Mouse (Mus musculus) liver, embryonic 12.5 days (tissue): ENCODE measurements around the gene Shpk. TPM values are rescaled to one million over a fixed set of nuclear protein-coding genes. Genes with fewer than 3 reads are reported as not detected.

Experiments used
- polyA plus RNA-seq: library from polyadenylated mRNA; unstranded; fragments of >200 nt; fragmentation: Nextera tagmentation; extraction: Ambion mirVana; gene quantifications from 2 replicates; pipeline ENCODE4 v1.2.1, GENCODE M21; 2016

Shpk gene
- polyA plus RNA-seq, 1 experiment from 2014 or later, result 2.1 TPM

Other genes starting within 250 kb of the Shpk start
- gene Atp2a3, start 238.3 kb upstream of the Shpk start, polyA plus RNA-seq, result 17.5 and 18.9 TPM in 2 replicates
- 12.7 and 15.0 TPM in 2 replicates for gene P2rx1, start 200.4 kb upstream of the Shpk start, polyA plus RNA-seq
- gene Camkk1, start 180.5 kb upstream of the Shpk start, polyA plus RNA-seq, result 1.8 and 1.9 TPM in 2 replicates
- 7.5 and 7.9 TPM in 2 replicates for gene Ncbp3, start 151.7 kb upstream of the Shpk start, polyA plus RNA-seq
- 0.14 and 0.19 TPM in 2 replicates for gene Itgae, start 108.9 kb upstream of the Shpk start, polyA plus RNA-seq
- 18.4 and 18.5 TPM in 2 replicates for gene Haspin, start 61.2 kb upstream of the Shpk start, polyA plus RNA-seq
- gene P2rx5, start 39.0 kb upstream of the Shpk start, polyA plus RNA-seq, result 0.32 and 0.54 TPM in 2 replicates
- gene Emc6, start 22.4 kb upstream of the Shpk start, polyA plus RNA-seq, result 108 and 110 TPM in 2 replicates
- 44.2 and 44.5 TPM in 2 replicates for gene Tax1bp3, start 22.4 kb upstream of the Shpk start, polyA plus RNA-seq
- gene Ctns, start 418 bp upstream of the Shpk start, polyA plus RNA-seq, result 7.5 and 8.2 TPM in 2 replicates
- gene Trpv1, start 34.8 kb downstream of the Shpk start, polyA plus RNA-seq, result not detected in 2 replicates
- gene Trpv3, start 67.9 kb downstream of the Shpk start, polyA plus RNA-seq, result not detected in 2 replicates
- 1.1 and 1.2 TPM in 2 replicates for gene Aspa, start 130.1 kb downstream of the Shpk start, polyA plus RNA-seq
- gene Gm49340, start 130.3 kb downstream of the Shpk start, polyA plus RNA-seq, result not detected in 2 replicates
- gene Spata22, start 130.3 kb downstream of the Shpk start, polyA plus RNA-seq, result 1.0 and 1.9 TPM in 2 replicates
- not detected in 2 replicates for gene Olfr20, start 151.3 kb downstream of the Shpk start, polyA plus RNA-seq
- not detected in 2 replicates for gene Olfr376, start 171.8 kb downstream of the Shpk start, polyA plus RNA-seq
- not detected in 2 replicates for gene Olfr1, start 200.2 kb downstream of the Shpk start, polyA plus RNA-seq
- not detected in 2 replicates for gene Olfr378, start 229.0 kb downstream of the Shpk start, polyA plus RNA-seq